Mouse (Mus musculus): ENCODE results near the gene Krtap6-1. TPM values are rescaled to one million over a fixed set of nuclear protein-coding genes. Genes with fewer than 3 reads are reported as not detected.

Gene Krtap6-1
- polyA plus RNA-seq, 1 experiment from 2014 or later, result not detected

Other genes with a start within 250 kb of the Krtap6-1 start
- not detected in 2 replicates for gene Gm20741, start 219.5 kb upstream of the Krtap6-1 start, polyA plus RNA-seq (2014; fragmentation: Nextera tagmentation; extraction: Ambion mirVana)
- not detected in 2 replicates for gene Krtap15, start 211.5 kb upstream of the Krtap6-1 start, polyA plus RNA-seq (2014; fragmentation: Nextera tagmentation; extraction: Ambion mirVana)
- gene Krtap14, start 205.6 kb upstream of the Krtap6-1 start, polyA plus RNA-seq (2014; fragmentation: Nextera tagmentation; extraction: Ambion mirVana), result not detected in 2 replicates
- gene Krtap19-1, start 162.3 kb upstream of the Krtap6-1 start, polyA plus RNA-seq (2014; fragmentation: Nextera tagmentation; extraction: Ambion mirVana), result not detected in 2 replicates
- not detected in 2 replicates for gene Krtap19-2, start 157.4 kb upstream of the Krtap6-1 start, polyA plus RNA-seq (2014; fragmentation: Nextera tagmentation; extraction: Ambion mirVana)
- gene Krtap19-3, start 153.7 kb upstream of the Krtap6-1 start, polyA plus RNA-seq (2014; fragmentation: Nextera tagmentation; extraction: Ambion mirVana), result not detected in 2 replicates
- not detected in 2 replicates for gene Krtap19-4, start 146.6 kb upstream of the Krtap6-1 start, polyA plus RNA-seq (2014; fragmentation: Nextera tagmentation; extraction: Ambion mirVana)
- gene Krtap19-5, start 135.2 kb upstream of the Krtap6-1 start, polyA plus RNA-seq (2014; fragmentation: Nextera tagmentation; extraction: Ambion mirVana), result not detected in 2 replicates
- not detected in 2 replicates for gene Krtap19-9b, start 99.4 kb upstream of the Krtap6-1 start, polyA plus RNA-seq (2014; fragmentation: Nextera tagmentation; extraction: Ambion mirVana)
- gene Krtap16-3, start 68.8 kb upstream of the Krtap6-1 start, polyA plus RNA-seq (2014; fragmentation: Nextera tagmentation; extraction: Ambion mirVana), result not detected in 2 replicates
- gene Krtap22-2, start 20.9 kb upstream of the Krtap6-1 start, polyA plus RNA-seq (2014; fragmentation: Nextera tagmentation; extraction: Ambion mirVana), result not detected in 2 replicates
- not detected in 2 replicates for gene Gm10229, start 16.4 kb upstream of the Krtap6-1 start, polyA plus RNA-seq (2014; fragmentation: Nextera tagmentation; extraction: Ambion mirVana)
- gene Gm10228, start 9.8 kb downstream of the Krtap6-1 start, polyA plus RNA-seq (2014; fragmentation: Nextera tagmentation; extraction: Ambion mirVana), result not detected in 2 replicates
- gene Krtap6-5, start 16.2 kb downstream of the Krtap6-1 start, polyA plus RNA-seq (2014; fragmentation: Nextera tagmentation; extraction: Ambion mirVana), result not detected in 2 replicates
- not detected in 2 replicates for gene 1110025L11Rik, start 32.3 kb downstream of the Krtap6-1 start, polyA plus RNA-seq (2014; fragmentation: Nextera tagmentation; extraction: Ambion mirVana)
- gene Krtap6-3, start 52.3 kb downstream of the Krtap6-1 start, polyA plus RNA-seq (2014; fragmentation: Nextera tagmentation; extraction: Ambion mirVana), result not detected in 2 replicates
- gene Gm6358, start 109.2 kb downstream of the Krtap6-1 start, polyA plus RNA-seq (2014; fragmentation: Nextera tagmentation; extraction: Ambion mirVana), result not detected in 2 replicates
- gene Gm10061, start 119.4 kb downstream of the Krtap6-1 start, polyA plus RNA-seq (2014; fragmentation: Nextera tagmentation; extraction: Ambion mirVana), result not detected in 2 replicates
- not detected in 2 replicates for gene Gm9789, start 126.3 kb downstream of the Krtap6-1 start, polyA plus RNA-seq (2014; fragmentation: Nextera tagmentation; extraction: Ambion mirVana)
- not detected in 2 replicates for gene Gm7735, start 137.8 kb downstream of the Krtap6-1 start, polyA plus RNA-seq (2014; fragmentation: Nextera tagmentation; extraction: Ambion mirVana)
- not detected in 2 replicates for gene 1110057P08Rik, start 143.0 kb downstream of the Krtap6-1 start, polyA plus RNA-seq (2014; fragmentation: Nextera tagmentation; extraction: Ambion mirVana)
- not detected in 2 replicates for gene Krtap20-2, start 174.2 kb downstream of the Krtap6-1 start, polyA plus RNA-seq (2014; fragmentation: Nextera tagmentation; extraction: Ambion mirVana)